Mouse (Mus musculus): ENCODE measurements around the gene Ttll5.

The Ttll5 gene

DNA sequence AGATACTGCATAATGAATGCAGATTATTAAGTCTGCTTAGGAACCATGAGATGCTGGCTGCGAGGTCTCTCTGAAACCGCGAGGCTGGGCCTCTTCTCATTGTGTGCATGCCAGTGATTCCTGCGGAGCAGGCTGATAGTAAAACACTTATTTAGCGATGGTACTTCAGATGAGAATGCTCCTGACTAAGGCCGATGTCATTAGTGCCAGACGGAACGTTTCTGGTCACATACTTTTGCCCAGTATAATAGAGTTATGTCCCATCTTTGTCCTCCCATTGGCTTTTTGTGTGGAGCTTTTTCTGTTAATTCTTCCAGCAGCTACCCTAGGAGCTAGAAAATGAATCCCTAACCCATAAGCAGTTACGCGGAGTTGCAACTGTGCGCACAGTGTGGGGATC, 273.3 kb downstream of the Ttll5 start:
- DNase-seq (ENCODE audit: low spot score) = no peak

DNA sequence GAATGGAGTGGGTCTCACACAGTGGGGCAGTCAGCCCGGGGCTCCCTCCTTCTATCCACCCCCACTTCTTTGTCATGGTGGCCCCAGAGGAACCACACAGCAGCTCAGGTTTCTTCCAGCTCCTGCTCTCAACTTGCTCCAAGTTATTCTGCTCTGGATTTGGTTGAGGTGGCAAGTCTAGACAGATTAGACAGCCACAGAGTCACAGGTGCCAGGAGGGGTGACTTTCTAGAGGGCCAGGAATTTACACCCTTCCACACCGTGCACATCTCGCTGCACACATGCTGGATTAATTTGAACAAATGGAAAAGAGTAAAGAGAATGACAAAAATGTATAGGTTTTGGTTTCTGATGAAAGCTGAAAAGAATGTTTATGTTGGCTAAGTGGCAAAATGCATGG, 276.3 kb downstream of the Ttll5 start:
- no peak for DNase-seq (ENCODE audit: low spot score)

GRCm38 (mm10) chr12:86102686-86103085, 278.2 kb downstream of the Ttll5 start:
- no peak for DNase-seq (ENCODE audit: low spot score)

DNA sequence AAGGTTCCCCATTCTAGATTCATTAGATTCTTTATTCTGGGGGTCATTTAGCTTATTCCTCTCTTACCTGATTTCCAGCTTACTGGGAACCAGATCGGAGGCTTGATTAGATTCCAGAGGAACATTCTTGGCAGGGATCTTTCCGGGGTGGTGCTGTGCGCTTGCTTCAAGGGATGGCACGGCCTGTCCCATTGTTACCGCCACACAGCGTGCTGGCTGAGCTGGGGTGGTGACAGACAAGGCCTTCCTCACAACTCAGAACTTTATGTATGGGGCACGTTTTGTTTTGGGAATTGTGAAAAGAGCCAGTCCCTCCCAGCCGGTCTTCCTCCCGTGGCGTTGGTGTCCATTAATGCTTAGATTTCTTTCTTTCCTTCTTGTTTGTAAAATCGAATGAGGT, 278.9 kb downstream of the Ttll5 start:
- no peak for DNase-seq (ENCODE audit: low spot score)

- DNase-seq (ENCODE audit: low spot score) = no peak
Measured at GRCm38 (mm10) chr12:86103852-86104251, 279.4 kb downstream of the Ttll5 start.

DNA sequence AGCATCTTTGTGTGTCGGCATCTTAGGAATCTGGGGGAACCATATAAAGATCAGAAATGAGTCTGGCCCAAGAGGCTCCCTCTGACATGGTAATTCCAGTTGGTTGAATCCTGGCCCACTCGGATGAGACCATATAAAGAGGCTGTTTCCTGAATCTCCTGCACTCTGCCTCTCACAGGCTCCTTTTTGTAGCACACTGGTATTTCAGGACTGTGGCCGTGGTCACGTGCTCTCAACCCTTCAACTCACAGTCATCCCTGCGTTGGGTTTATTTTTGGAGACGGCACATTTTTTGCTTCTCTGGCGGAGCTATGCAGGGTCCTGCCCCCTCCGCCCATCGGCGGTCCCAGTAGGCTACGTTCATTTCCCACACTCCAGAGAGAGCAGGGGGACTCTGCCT, 279.8 kb downstream of the Ttll5 start:
- no peak for DNase-seq (ENCODE audit: low spot score)

- no peak for DNase-seq (ENCODE audit: low spot score)
Measured at GRCm38 (mm10) chr12:86105546-86105945, 281.1 kb downstream of the Ttll5 start.

- DNase-seq (ENCODE audit: low spot score) = no peak
Measured at GRCm38 (mm10) chr12:86106086-86106485, 281.6 kb downstream of the Ttll5 start.

DNA sequence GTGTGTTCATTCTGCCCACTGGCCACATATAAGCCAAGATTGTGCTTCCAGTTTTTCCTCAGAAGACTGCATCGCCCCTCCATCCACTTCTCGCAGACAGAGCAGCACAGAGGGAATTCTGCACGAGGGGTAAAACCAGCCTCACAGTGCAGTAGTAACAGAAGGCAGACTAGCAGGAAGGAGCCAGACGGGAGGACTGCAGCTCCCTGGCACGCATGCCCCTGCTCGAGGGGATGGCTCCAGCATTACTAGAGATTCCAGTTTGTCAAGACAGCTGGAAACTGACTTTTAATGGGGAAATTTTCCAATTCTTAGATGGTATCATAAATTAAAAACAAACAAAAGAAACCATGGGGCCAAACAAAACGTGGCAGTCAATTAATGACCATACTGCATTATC, 283.2 kb downstream of the Ttll5 start:
- DNase-seq (ENCODE audit: low spot score) = no peak

DNA sequence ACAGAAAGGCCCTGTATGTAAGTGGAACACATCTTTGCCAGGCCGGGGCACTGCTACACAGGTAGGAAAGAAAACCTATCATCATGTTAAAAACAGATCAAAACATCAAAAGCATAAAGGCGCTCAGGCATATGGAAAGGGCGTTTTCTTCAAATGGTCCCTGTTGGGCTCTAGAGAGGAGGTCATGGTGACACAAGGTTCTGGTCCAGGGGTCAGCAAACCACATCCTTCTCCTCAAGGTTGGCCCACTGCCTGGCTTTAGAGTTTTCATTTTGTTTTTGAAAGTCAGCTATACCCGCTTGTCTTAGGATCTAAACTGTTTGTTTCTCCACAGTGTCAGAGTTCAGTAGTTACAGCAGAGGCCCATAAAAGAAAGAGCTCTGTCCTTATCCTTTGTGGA, 285.1 kb downstream of the Ttll5 start:
- no peak for DNase-seq (ENCODE audit: low spot score)

DNA sequence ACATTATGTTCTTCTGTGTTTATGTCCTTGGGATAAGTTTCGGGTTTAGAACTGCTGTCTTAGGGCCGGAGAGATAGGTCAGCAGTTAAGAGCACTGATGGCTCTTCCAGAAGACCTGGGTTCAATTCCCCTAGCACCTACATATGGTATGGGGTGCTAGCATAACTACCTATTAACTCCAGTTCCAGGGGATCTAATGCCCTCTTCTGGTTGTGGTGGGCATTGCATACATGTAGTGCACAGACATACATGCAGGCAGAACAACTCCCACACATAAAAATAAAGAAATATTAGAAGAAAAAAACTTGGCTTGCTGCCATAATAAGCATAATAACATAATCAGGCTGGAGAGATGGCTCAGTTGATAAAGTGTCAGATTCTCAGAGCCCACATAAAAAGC, 286.2 kb downstream of the Ttll5 start:
- peak; percentile 45 for DNase-seq (ENCODE audit: low spot score)
